Mouse (Mus musculus): ENCODE measurements around the gene Trp53. TPM values are rescaled to one million over a fixed set of nuclear protein-coding genes. Genes with fewer than 3 reads are reported as not detected.

The Trp53 gene
- polyA plus RNA-seq, 1 experiment from 2014 or later: 77.6 TPM

MicroRNAs encoded within 50 kb of the gene (microRNA counts, 519-probe panel; counts per million panel counts)
- microRNA mmu-miR-467f: 3,038 counts per million, percentile 34 among the panel's probes with 10 or more counts

Small RNAs within 50 kb of the gene (microRNA-seq; reads per million reads assigned to microRNA genes)
- not detected for gene Mir467f

Other genes starting within 250 kb of the Trp53 start
- 131 and 136 TPM in 2 replicates for gene Rnf227, start 239.9 kb upstream of the Trp53 start, polyA plus RNA-seq (2015; fragmentation: Nextera tagmentation; extraction: Ambion mirVana)
- gene Chd3, start 211.0 kb upstream of the Trp53 start, polyA plus RNA-seq (2015; fragmentation: Nextera tagmentation; extraction: Ambion mirVana): 82.3 and 84.6 TPM in 2 replicates
- gene Naa38, start 184.9 kb upstream of the Trp53 start, polyA plus RNA-seq (2015; fragmentation: Nextera tagmentation; extraction: Ambion mirVana): 112 and 117 TPM in 2 replicates
- 36.2 and 39.2 TPM in 2 replicates for gene Cyb5d1, start 184.7 kb upstream of the Trp53 start, polyA plus RNA-seq (2015; fragmentation: Nextera tagmentation; extraction: Ambion mirVana)
- 7.8 and 8.4 TPM in 2 replicates for gene Tmem88, start 182.1 kb upstream of the Trp53 start, polyA plus RNA-seq (2015; fragmentation: Nextera tagmentation; extraction: Ambion mirVana)
- gene Kdm6b, start 166.7 kb upstream of the Trp53 start, polyA plus RNA-seq (2015; fragmentation: Nextera tagmentation; extraction: Ambion mirVana): 44.8 and 47.4 TPM in 2 replicates
- 2.2 and 2.7 TPM in 2 replicates for gene Dnah2, start 31.2 kb upstream of the Trp53 start, polyA plus RNA-seq (2015; fragmentation: Nextera tagmentation; extraction: Ambion mirVana)
- gene Efnb3, start 20.2 kb upstream of the Trp53 start, polyA plus RNA-seq (2015; fragmentation: Nextera tagmentation; extraction: Ambion mirVana): 68.1 and 72.0 TPM in 2 replicates
- gene Wrap53, start 104 bp upstream of the Trp53 start, polyA plus RNA-seq (2015; fragmentation: Nextera tagmentation; extraction: Ambion mirVana): 18.1 and 19.7 TPM in 2 replicates
- 29.5 and 30.4 TPM in 2 replicates for gene Atp1b2, start 25.6 kb downstream of the Trp53 start, polyA plus RNA-seq (2015; fragmentation: Nextera tagmentation; extraction: Ambion mirVana)
- gene Shbg, start 37.5 kb downstream of the Trp53 start, polyA plus RNA-seq (2015; fragmentation: Nextera tagmentation; extraction: Ambion mirVana): not detected in 2 replicates
- 22.6 and 27.5 TPM in 2 replicates for gene Sat2, start 41.7 kb downstream of the Trp53 start, polyA plus RNA-seq (2015; fragmentation: Nextera tagmentation; extraction: Ambion mirVana)
- 45.3 and 55.1 TPM in 2 replicates for gene Fxr2, start 52.6 kb downstream of the Trp53 start, polyA plus RNA-seq (2015; fragmentation: Nextera tagmentation; extraction: Ambion mirVana)
- not detected in 2 replicates for gene Sox15, start 75.0 kb downstream of the Trp53 start, polyA plus RNA-seq (2015; fragmentation: Nextera tagmentation; extraction: Ambion mirVana)
- 83.2 and 92.1 TPM in 2 replicates for gene Mpdu1, start 82.3 kb downstream of the Trp53 start, polyA plus RNA-seq (2015; fragmentation: Nextera tagmentation; extraction: Ambion mirVana)
- gene Cd68, start 85.8 kb downstream of the Trp53 start, polyA plus RNA-seq (2015; fragmentation: Nextera tagmentation; extraction: Ambion mirVana): 9.8 and 11.3 TPM in 2 replicates
- gene Eif4a1, start 92.1 kb downstream of the Trp53 start, polyA plus RNA-seq (2015; fragmentation: Nextera tagmentation; extraction: Ambion mirVana): 525 and 528 TPM in 2 replicates
- 99.8 and 105 TPM in 2 replicates for gene Senp3, start 101.7 kb downstream of the Trp53 start, polyA plus RNA-seq (2015; fragmentation: Nextera tagmentation; extraction: Ambion mirVana)
- 0.74 and 0.77 TPM in 2 replicates for gene Tnfsf13, start 105.4 kb downstream of the Trp53 start, polyA plus RNA-seq (2015; fragmentation: Nextera tagmentation; extraction: Ambion mirVana)
- 3.3 and 3.5 TPM in 2 replicates for gene Tnfsf12, start 115.5 kb downstream of the Trp53 start, polyA plus RNA-seq (2015; fragmentation: Nextera tagmentation; extraction: Ambion mirVana)
- 1.4 and 1.8 TPM in 2 replicates for gene Tnfsfm13, start 115.7 kb downstream of the Trp53 start, polyA plus RNA-seq (2015; fragmentation: Nextera tagmentation; extraction: Ambion mirVana)
- gene Polr2a, start 178.3 kb downstream of the Trp53 start, polyA plus RNA-seq (2015; fragmentation: Nextera tagmentation; extraction: Ambion mirVana): 22.9 and 27.2 TPM in 2 replicates
- gene Slc35g3, start 181.6 kb downstream of the Trp53 start, polyA plus RNA-seq (2015; fragmentation: Nextera tagmentation; extraction: Ambion mirVana): 0.13 TPM in 1 of 2 replicates, not detected in the other
- gene Zbtb4, start 185.6 kb downstream of the Trp53 start, polyA plus RNA-seq (2015; fragmentation: Nextera tagmentation; extraction: Ambion mirVana): 2.5 and 2.9 TPM in 2 replicates
- 2.4 and 4.5 TPM in 2 replicates for gene Chrnb1, start 215.6 kb downstream of the Trp53 start, polyA plus RNA-seq (2015; fragmentation: Nextera tagmentation; extraction: Ambion mirVana)
- 6.8 and 8.9 TPM in 2 replicates for gene Fgf11, start 221.5 kb downstream of the Trp53 start, polyA plus RNA-seq (2015; fragmentation: Nextera tagmentation; extraction: Ambion mirVana)
- gene Tmem102, start 225.3 kb downstream of the Trp53 start, polyA plus RNA-seq (2015; fragmentation: Nextera tagmentation; extraction: Ambion mirVana): 0.74 and 1.4 TPM in 2 replicates
- not detected in 2 replicates for gene Gm39566, start 234.9 kb downstream of the Trp53 start, polyA plus RNA-seq (2015; fragmentation: Nextera tagmentation; extraction: Ambion mirVana)
- gene Spem2, start 238.1 kb downstream of the Trp53 start, polyA plus RNA-seq (2015; fragmentation: Nextera tagmentation; extraction: Ambion mirVana): not detected in 2 replicates
- gene Spem1, start 241.8 kb downstream of the Trp53 start, polyA plus RNA-seq (2015; fragmentation: Nextera tagmentation; extraction: Ambion mirVana): 0.43 and 0.98 TPM in 2 replicates

All from neural tube, embryonic 13.5 days (tissue).